Comparison of ENCODE assay signal across 16 mouse cellular contexts in genomic region chr5:32950077-32950476, GRCm38 (mm10).
DNase-seq lines count a peak whose midpoint lies in the region; ATAC-seq lines count a peak whose summit lies in the region.
"Had no signal": no experiment of that assay in that cellular context is flagged by ENCODE, and none has a peak within 500 bp of the region (broad histone marks: within the 10 kb centered on the region; RNA-seq: fewer than 3 reads in every experiment).

No protein-coding gene starts in this region.

- no peak overlapping the region for H3K4me3 ChIP-seq in heart, embryonic 14.5 days (ENCODE audit: control insufficient read depth in 1 of 2, insufficient read depth in 1 of 2, low read depth in 1 of 2, low read length in 2 of 2)
- no peak overlapping the region for H3K4me3 ChIP-seq in intestine, embryonic 15.5 days (replicated peaks)
- H3K4me3 ChIP-seq: neural tube, embryonic 13.5 days had no signal

- H3K4me2 ChIP-seq in heart, embryonic 14.5 days (ENCODE audit: low read length) = no peak overlapping the region
- no peak overlapping the region for H3K4me2 ChIP-seq in intestine, embryonic 15.5 days (replicated peaks)
- H3K4me2 ChIP-seq: neural tube, embryonic 13.5 days had no signal

- ATAC-seq in heart, embryonic 14.5 days (ENCODE audit: insufficient number of reproducible peaks, insufficient read depth, low FRiP score, low read depth) = no peak
- peak; percentile 41 for ATAC-seq in erythroblast, adult 5-6 weeks (replicated peaks; ENCODE audit: low FRiP score, poor library complexity, severe bottlenecking)
- no peak for ATAC-seq in intestine, embryonic 15.5 days
- ATAC-seq: hindbrain, postnatal 0 days had no signal

- H3K9ac ChIP-seq in heart, embryonic 14.5 days (ENCODE audit: low read length) = no peak overlapping the region
- H3K9ac ChIP-seq in intestine, embryonic 15.5 days = no peak overlapping the region
- H3K9ac ChIP-seq: neural tube, embryonic 13.5 days had no signal

- DNase-seq in heart, adult 9 months (ENCODE audit: low spot score in 2 of 2) = no peak
- peak; percentile 38 to 46 for DNase-seq in right cerebral cortex, adult 2 months (ENCODE audit: low spot score in 2 of 2)
- DNase-seq in right cerebral cortex, postnatal 14 days = no peak
- peak; percentile 72 for DNase-seq in telencephalon, adult 2 months (ENCODE audit: low read depth, low spot score)
- no peak for DNase-seq in cerebellum, adult 18-20 months
- DNase-seq: adrenal gland, postnatal 36 days; cerebellum, adult 8-10 months; kidney, adult 9 months; lung, adult 18-20 months; lung, postnatal 4 days; retina, postnatal 1 day had no signal

- WGBS in heart, embryonic 14.5 days = 92% methylated on average over 6 of the region's 6 CpGs
- WGBS in intestine, embryonic 15.5 days = 96% methylated on average over 6 of the region's 6 CpGs

- peaks cover 65% of the 10 kb centered on the region for H3K36me3 ChIP-seq in heart, embryonic 14.5 days (ENCODE audit: control insufficient read depth, insufficient read depth, low read length)
- peaks cover 17% of the 10 kb centered on the region for H3K36me3 ChIP-seq in intestine, embryonic 15.5 days

- H3K4me1 ChIP-seq in heart, embryonic 14.5 days (ENCODE audit: control insufficient read depth in 2 of 2, insufficient read depth in 2 of 2, low read length in 2 of 2) = peaks cover 3 to 12% of the 10 kb centered on the region in 2 experiments
- H3K4me1 ChIP-seq in intestine, embryonic 15.5 days (replicated peaks) = no peaks in the 10 kb centered on the region
- H3K4me1 ChIP-seq: neural tube, embryonic 13.5 days had no signal

- no peaks in the 10 kb centered on the region for H3K27me3 ChIP-seq in heart, embryonic 14.5 days (ENCODE audit: control insufficient read depth, insufficient read depth, low read length)
- H3K27me3 ChIP-seq in intestine, embryonic 15.5 days (replicated peaks) = no peaks in the 10 kb centered on the region
- H3K27me3 ChIP-seq: neural tube, embryonic 13.5 days had no signal

- peak overlapping the region; percentile 56 to 67; a peak in 3 of 4 replicates for H3K27ac ChIP-seq in heart, embryonic 14.5 days (replicated peaks in 1 of 2; ENCODE audit: control insufficient read depth in 1 of 2, insufficient read depth in 1 of 2, low read depth in 2 of 2, low read length in 2 of 2)
- H3K27ac ChIP-seq in intestine, embryonic 15.5 days = no peak overlapping the region
- H3K27ac ChIP-seq: hindbrain, postnatal 0 days; neural tube, embryonic 13.5 days had no signal

- no peaks in the 10 kb centered on the region for H3K9me3 ChIP-seq in heart, embryonic 14.5 days (ENCODE audit: control insufficient read depth, low read length)
- no peaks in the 10 kb centered on the region for H3K9me3 ChIP-seq in intestine, embryonic 15.5 days
- H3K9me3 ChIP-seq: neural tube, embryonic 13.5 days had no signal

Comparison
In these comparisons a context has a peak if more than half of its experiments do, and no peak if none do; other contexts are left out.
1. DNase-seq: peak in right cerebral cortex, adult 2 months (2 of 2) and telencephalon, adult 2 months (single experiment); none in heart, adult 9 months (0 of 2), right cerebral cortex, postnatal 14 days (single experiment) and cerebellum, adult 18-20 months (0 of 2).